Mouse (Mus musculus): ENCODE measurements around the gene Tmigd3. TPM values are rescaled to one million over a fixed set of nuclear protein-coding genes. Genes with fewer than 3 reads are reported as not detected.

Tmigd3 gene
- total and polyA plus RNA-seq, 3 experiments: 0.25 TPM; not detected in 2

GRCm38 (mm10) chr3:105929821-105930220 lies 59.1 kb downstream of the Tmigd3 start (continued):
- TF ChIP-seq GABPA (IDR thresholded peaks at IDR 0.05; ENCODE audit: insufficient replicate concordance, low read depth, low read length): no peak
- no peak for TF ChIP-seq MAFK (IDR thresholded peaks at IDR 0.05; ENCODE audit: insufficient replicate concordance, low read length)
- TF ChIP-seq TCF12 (IDR thresholded peaks at IDR 0.05; ENCODE audit: low read depth, low read length): peak; percentile 57; the same call in 1 of the 2 replicates
- no peak for TF ChIP-seq ZC3H11A (IDR thresholded peaks at IDR 0.05; ENCODE audit: low read depth, low read length)
- no peak for TF ChIP-seq PAX5 (IDR thresholded peaks at IDR 0.05; ENCODE audit: low read length)
- no peak for TF ChIP-seq MAZ (IDR thresholded peaks at IDR 0.05; ENCODE audit: low read depth, low read length)
- TF ChIP-seq USF1 (IDR thresholded peaks at IDR 0.05; ENCODE audit: low read depth, low read length): no peak

- H3K36me3 ChIP-seq (replicated peaks in 1 of 2; ENCODE audit: control insufficient read depth in 1 of 2, insufficient read depth in 1 of 2, low read length in 1 of 2): peaks cover 0 to 17% of the 10 kb centered on the region in 2 experiments
- H3K4me1 ChIP-seq (ENCODE audit: control insufficient read depth in 1 of 2, insufficient read depth in 2 of 2): peaks cover 15 to 50% of the 10 kb centered on the region in 2 experiments
- TF ChIP-seq E2F4 (IDR thresholded peaks at IDR 0.05; ENCODE audit: insufficient replicate concordance, low read depth, low read length): no peak
- TF ChIP-seq ZMIZ1 (IDR thresholded peaks at IDR 0.05; ENCODE audit: low read depth, low read length): no peak
- no peak for TF ChIP-seq EP300 (IDR thresholded peaks at IDR 0.05; ENCODE audit: low read length)
- no peak for TF ChIP-seq ETS1 (conservative IDR thresholded peaks at IDR 0.05; ENCODE audit: low read depth, low read length)
- no peak for TF ChIP-seq SIN3A (IDR thresholded peaks at IDR 0.05; ENCODE audit: low read length)
- no peak for TF ChIP-seq MXI1 (IDR thresholded peaks at IDR 0.05; ENCODE audit: low read depth, low read length)
- TF ChIP-seq NELFE (IDR thresholded peaks at IDR 0.05; ENCODE audit: low read depth, low read length): no peak
- TF ChIP-seq IRF4 (IDR thresholded peaks at IDR 0.05; ENCODE audit: low read depth, low read length): no peak
- TF ChIP-seq MAX (IDR thresholded peaks at IDR 0.05; ENCODE audit: low read length): no peak
- TF ChIP-seq ZKSCAN1 (IDR thresholded peaks at IDR 0.05; ENCODE audit: borderline replicate concordance, low read depth, low read length): no peak
- TF ChIP-seq USF1 (IDR thresholded peaks at IDR 0.05; ENCODE audit: low read depth, low read length): no peak
- TF ChIP-seq SMC3 (IDR thresholded peaks at IDR 0.05; ENCODE audit: low read depth, low read length): no peak
- DNase-seq (ENCODE audit: extremely low read depth): no peak
- no peak overlapping the region for H3K27ac ChIP-seq (ENCODE audit: insufficient read depth, low read depth)
- no peaks in the 10 kb centered on the region for H3K27me3 ChIP-seq (replicated peaks)
- peak overlapping the region in 1 of 3 experiments; percentile 23 for H3K4me3 ChIP-seq (replicated peaks in 1 of 3; ENCODE audit: low read depth in 2 of 3, low read length in 2 of 3, poor library complexity in 1 of 3)
- H3K9me3 ChIP-seq (replicated peaks; ENCODE audit: low read length): no peaks in the 10 kb centered on the region
- H3K9ac ChIP-seq (ENCODE audit: insufficient read depth, low read depth): no peak overlapping the region
- in situ Hi-C loops (cut with MboI; ENCODE audit: low pct_ligation_motif_present, low pct_unique_long_range_greater_than_20kb, low sequenced_read_pairs): no loop called here
- dilution Hi-C loops (cut with MboI; ENCODE audit: extremely low pct_ligation_motif_present, extremely low pct_unique_long_range_greater_than_20kb, low sequenced_read_pairs): no loop called here
- H3K4me2 ChIP-seq (ENCODE audit: insufficient read depth, low read depth, poor library complexity, severe bottlenecking): no peak overlapping the region
- no peaks in the 10 kb centered on the region for H3K79me2 ChIP-seq (replicated peaks; ENCODE audit: control insufficient read depth, extremely low read depth, insufficient read depth, poor library complexity, severe bottlenecking)
Observed at GRCm38 (mm10) chr3:105931095-105931494, 60.4 kb downstream of the Tmigd3 start.

All from CH12.LX (cell line).